Mouse (Mus musculus) lung, embryonic 16.5 days (tissue): ENCODE data around the gene Tbc1d22b. TPM values are rescaled to one million over a fixed set of nuclear protein-coding genes. Genes with fewer than 3 reads are reported as not detected.

ENCODE experiments used
- ATAC-seq: fragments of 200-750 bp; cut with Nextera tagmentation; 2 replicates; pipeline ENCODE4 v1.8.0; 2017; ENCODE audit warnings: low read depth, mild to moderate bottlenecking, moderate library complexity
- H3K27ac ChIP-seq: fragments of 300-500 bp; sonication (generic); 2 replicates; pipeline ENCODE4 v1.5.1; 2014; ENCODE audit warnings: mild to moderate bottlenecking, control low read depth, low read length
- H3K27me3 ChIP-seq: fragments of 300-500 bp; sonication (generic); 2 replicates; pipeline ENCODE4 v1.6.1; 2014; ENCODE audit warnings: low read depth, low read length, mixed read lengths; ENCODE audit not compliant: control insufficient read depth, insufficient read depth
- H3K36me3 ChIP-seq: fragments of 300-500 bp; sonication (generic); 2 replicates; pipeline ENCODE4 v1.6.1; 2014; ENCODE audit warnings: low read length; ENCODE audit not compliant: control insufficient read depth, insufficient read depth
- H3K4me1 ChIP-seq: fragments of 300-500 bp; sonication (generic); replicated peaks from 2 replicates; pipeline ENCODE4 v1.6.1; 2014; ENCODE audit warnings: low read length, mixed read lengths; ENCODE audit not compliant: control insufficient read depth, insufficient read depth
- H3K4me2 ChIP-seq: fragments of 300-500 bp; sonication (generic); 2 replicates; pipeline ENCODE4 v1.6.1; 2014; ENCODE audit warnings: low read depth, low read length, control low read depth
- H3K4me3 ChIP-seq: fragments of 300-500 bp; sonication (generic); 2 replicates; pipeline ENCODE4 v1.5.1; 2014; ENCODE audit warnings: mild to moderate bottlenecking, low read length, control low read depth
- H3K9ac ChIP-seq: fragments of 300-500 bp; sonication (generic); 2 replicates; pipeline ENCODE4 v1.6.1; 2014; ENCODE audit warnings: low read length, control low read depth
- H3K9me3 ChIP-seq: fragments of 300-500 bp; sonication (generic); 2 replicates; pipeline ENCODE4 v1.6.1; 2016; ENCODE audit warnings: low read length; ENCODE audit not compliant: control insufficient read depth
- WGBS: fragments of 180-500 bp; shearing (Covaris S2); extraction: QIAGEN DNeasy Blood & Tissue Kit; methylation state at CpG from one replicate; pipeline ENCODE4 v1.1.7; 2014; 5-methylcytosine and 5-hydroxymethylcytosine counted together
- polyA plus RNA-seq: library from polyadenylated mRNA; unstranded; fragments of >200 nt; fragmentation: Nextera tagmentation; extraction: Ambion mirVana; gene quantifications from 2 replicates; pipeline ENCODE4 v1.2.1, GENCODE M21; 2015

The Tbc1d22b gene
- polyA plus RNA-seq, 1 experiment from 2014 or later, result 14.9 TPM

- 89% methylated on average over 8 of the region's 8 CpGs for WGBS
- H3K9me3 ChIP-seq, result no peaks in the 10 kb centered on the region
- no peak overlapping the region for H3K27ac ChIP-seq
- H3K27me3 ChIP-seq, result no peaks in the 10 kb centered on the region
- no peak overlapping the region for H3K4me3 ChIP-seq
- H3K4me2 ChIP-seq, result no peak overlapping the region
- no peak overlapping the region for H3K9ac ChIP-seq
- ATAC-seq, result no peak
- H3K4me1 ChIP-seq, result no peaks in the 10 kb centered on the region
- peaks cover 39% of the 10 kb centered on the region for H3K36me3 ChIP-seq
Measured at GRCm38 (mm10) chr17:29623488-29623887, 73.9 kb downstream of the Tbc1d22b start.

- no peak for ATAC-seq
- H3K27me3 ChIP-seq, result no peaks in the 10 kb centered on the region
- WGBS, result 91% methylated on average over 9 of the region's 9 CpGs
- no peak overlapping the region for H3K9ac ChIP-seq
- H3K9me3 ChIP-seq, result no peaks in the 10 kb centered on the region
- H3K4me2 ChIP-seq, result no peak overlapping the region
- no peak overlapping the region for H3K27ac ChIP-seq
- no peaks in the 10 kb centered on the region for H3K4me1 ChIP-seq
- no peak overlapping the region for H3K4me3 ChIP-seq
- H3K36me3 ChIP-seq, result peaks cover 42% of the 10 kb centered on the region
Measured at GRCm38 (mm10) chr17:29627285-29627684, 77.7 kb downstream of the Tbc1d22b start.

DNA sequence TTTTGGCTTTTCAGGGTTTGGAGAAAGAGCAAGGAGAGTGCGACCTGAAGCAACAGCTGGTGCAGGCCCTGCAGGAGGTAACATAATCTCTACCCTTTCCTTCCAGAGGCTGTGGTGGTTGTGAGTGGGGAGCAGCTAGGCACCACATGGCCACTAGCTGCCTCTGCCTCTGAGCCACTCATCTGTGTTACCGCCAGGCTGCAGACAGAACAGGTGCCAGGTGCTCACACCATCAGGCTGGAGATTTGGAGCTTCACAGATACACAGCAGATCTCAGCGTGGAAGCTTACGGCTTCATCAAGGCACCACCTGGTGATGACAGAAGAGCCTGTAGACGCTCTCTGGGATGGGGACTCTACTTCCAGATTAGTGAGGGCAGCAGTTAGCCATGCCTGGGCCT, 79.4 kb downstream of the Tbc1d22b start:
- Histone ChIP-seq H3K9ac (no peak overlapping the region), H3K4me3 (no peak overlapping the region), H3K4me1 (no peaks in the 10 kb centered on the region), H3K27me3 (no peaks in the 10 kb centered on the region), H3K4me2 (no peak overlapping the region), H3K27ac (no peak overlapping the region), H3K9me3 (no peaks in the 10 kb centered on the region), H3K36me3 (peaks cover 35% of the 10 kb centered on the region)
- WGBS, result 94% methylated on average over 5 of the region's 5 CpGs
- no peak for ATAC-seq

GRCm38 (mm10) chr17:29629620-29630019, 80.0 kb downstream of the Tbc1d22b start:
- 90% methylated on average over 5 of the region's 5 CpGs for WGBS
- Histone ChIP-seq H3K27me3 (no peaks in the 10 kb centered on the region), H3K4me2 (no peak overlapping the region), H3K4me3 (no peak overlapping the region), H3K36me3 (peaks cover 39% of the 10 kb centered on the region), H3K27ac (no peak overlapping the region), H3K9ac (no peak overlapping the region), H3K9me3 (no peaks in the 10 kb centered on the region), H3K4me1 (no peaks in the 10 kb centered on the region)
- no peak for ATAC-seq

DNA sequence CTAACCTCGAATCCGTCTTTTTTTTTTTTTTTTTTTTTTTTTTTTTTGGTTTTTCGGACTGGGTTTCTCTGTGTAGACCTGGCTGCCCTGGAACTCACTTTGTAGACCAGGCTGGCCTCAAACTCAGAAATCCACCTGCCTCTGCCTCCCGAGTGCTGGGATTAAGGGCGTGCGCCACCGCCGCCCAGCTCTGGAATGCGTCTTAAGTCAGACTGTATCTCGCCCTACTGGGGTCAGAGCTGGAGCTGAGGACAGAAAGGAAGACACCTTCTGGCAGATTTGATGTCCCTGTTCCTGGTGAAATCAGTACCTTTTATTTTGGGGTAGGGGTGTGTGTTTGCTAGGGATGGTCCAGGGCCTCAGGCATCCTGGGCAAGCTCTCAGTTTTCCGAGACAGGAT, 82.7 kb downstream of the Tbc1d22b start:
- no peak for ATAC-seq

DNA sequence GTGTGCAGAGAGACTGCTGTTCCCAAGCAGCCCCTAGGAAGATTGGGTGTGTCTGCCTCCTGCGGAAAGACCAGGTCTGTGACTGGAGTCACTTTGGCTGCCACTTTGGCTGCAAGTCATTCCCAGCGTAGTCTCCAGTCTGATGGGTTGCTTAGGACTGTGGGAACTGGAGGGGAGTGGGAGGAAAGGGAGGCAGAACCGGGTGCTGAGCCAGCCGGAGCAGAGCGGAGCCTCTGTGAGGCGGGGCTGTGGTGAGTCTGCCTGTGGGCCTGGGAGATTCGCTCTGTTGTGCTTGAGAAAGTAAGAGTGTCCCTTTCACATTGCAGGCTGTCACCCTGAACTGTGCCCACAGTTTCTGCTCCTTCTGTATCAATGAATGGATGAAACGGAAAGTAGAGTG, 85.9 kb downstream of the Tbc1d22b start:
- no peak overlapping the region for H3K9ac ChIP-seq
- H3K36me3 ChIP-seq, result peaks cover 27% of the 10 kb centered on the region
- H3K4me1 ChIP-seq, result no peaks in the 10 kb centered on the region
- ATAC-seq, result no peak
- H3K27ac ChIP-seq, result no peak overlapping the region
- H3K4me2 ChIP-seq, result no peak overlapping the region
- no peaks in the 10 kb centered on the region for H3K9me3 ChIP-seq
- 87% methylated on average over 8 of the region's 8 CpGs for WGBS
- H3K4me3 ChIP-seq, result no peak overlapping the region
- no peaks in the 10 kb centered on the region for H3K27me3 ChIP-seq

More for the DNA sequence above, 82.7 kb downstream of the Tbc1d22b start:
- no peaks in the 10 kb centered on the region for H3K4me1 ChIP-seq
- H3K27me3 ChIP-seq, result no peaks in the 10 kb centered on the region
- peaks cover 37% of the 10 kb centered on the region for H3K36me3 ChIP-seq
- no peak overlapping the region for H3K9ac ChIP-seq
- H3K4me3 ChIP-seq, result no peak overlapping the region
- H3K27ac ChIP-seq, result no peak overlapping the region
- 95% methylated on average over 11 of the region's 11 CpGs for WGBS
- H3K9me3 ChIP-seq, result no peaks in the 10 kb centered on the region
- no peak overlapping the region for H3K4me2 ChIP-seq

DNA sequence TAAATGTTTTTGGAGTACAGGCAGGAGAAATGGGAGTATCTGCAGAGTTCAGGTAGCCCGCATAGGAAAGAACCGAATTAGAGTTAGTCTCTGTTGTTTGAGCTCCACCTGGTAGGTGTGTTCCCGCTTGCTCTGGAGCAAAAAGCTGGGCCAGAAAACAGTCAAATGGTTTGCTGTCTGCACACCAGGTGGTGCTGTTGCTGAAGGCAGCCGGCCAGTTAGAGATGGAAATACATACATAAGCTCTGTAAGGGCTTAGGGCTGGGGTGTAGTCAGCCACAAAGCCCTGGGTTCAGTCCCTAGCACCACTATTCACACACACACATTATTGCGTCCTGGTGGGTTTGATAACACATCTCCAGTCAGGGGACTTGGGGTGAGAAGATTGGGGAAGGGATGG, 86.5 kb downstream of the Tbc1d22b start:
- Histone ChIP-seq H3K9me3 (no peaks in the 10 kb centered on the region), H3K9ac (no peak overlapping the region), H3K27me3 (no peaks in the 10 kb centered on the region), H3K36me3 (peaks cover 30% of the 10 kb centered on the region), H3K4me3 (no peak overlapping the region), H3K4me2 (no peak overlapping the region), H3K27ac (no peak overlapping the region), H3K4me1 (no peaks in the 10 kb centered on the region)
- WGBS, result 68% methylated on average over 5 of the region's 5 CpGs
- no peak for ATAC-seq

GRCm38 (mm10) chr17:29637377-29637776, 87.8 kb downstream of the Tbc1d22b start:
- no peak overlapping the region for H3K9ac ChIP-seq
- H3K9me3 ChIP-seq, result no peaks in the 10 kb centered on the region
- H3K27ac ChIP-seq, result no peak overlapping the region
- 78% methylated on average over 4 of the region's 4 CpGs for WGBS
- no peak for ATAC-seq
- no peaks in the 10 kb centered on the region for H3K4me1 ChIP-seq
- peaks cover 41% of the 10 kb centered on the region for H3K36me3 ChIP-seq
- no peak overlapping the region for H3K4me3 ChIP-seq
- no peaks in the 10 kb centered on the region for H3K27me3 ChIP-seq
- H3K4me2 ChIP-seq, result no peak overlapping the region

DNA sequence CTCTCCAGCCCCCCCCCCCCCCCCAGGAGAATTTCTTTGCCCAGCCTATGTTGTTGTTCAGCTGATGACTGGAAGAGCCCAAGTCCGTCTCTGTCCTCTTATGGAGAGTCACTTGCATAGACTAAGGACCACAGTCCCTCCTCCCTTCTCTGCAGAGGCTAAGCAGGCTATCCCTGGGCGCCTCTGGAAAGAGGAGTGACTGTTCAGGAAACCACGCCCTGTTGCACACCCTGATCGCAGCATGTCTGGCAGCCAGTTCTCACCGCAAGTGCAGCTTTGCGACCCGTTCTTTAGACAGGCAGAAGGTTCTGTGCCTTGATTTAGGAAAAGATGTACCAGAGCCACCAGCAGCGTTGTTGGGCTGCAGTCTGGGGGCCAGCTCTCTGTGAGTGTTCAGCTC, 88.3 kb downstream of the Tbc1d22b start:
- Histone ChIP-seq H3K9ac (no peak overlapping the region), H3K4me1 (no peaks in the 10 kb centered on the region), H3K36me3 (peaks cover 40% of the 10 kb centered on the region), H3K9me3 (no peaks in the 10 kb centered on the region), H3K4me3 (no peak overlapping the region), H3K27me3 (no peaks in the 10 kb centered on the region), H3K27ac (no peak overlapping the region), H3K4me2 (no peak overlapping the region)
- no peak for ATAC-seq
- 81% methylated on average over 8 of the region's 8 CpGs for WGBS

- Histone ChIP-seq H3K4me3 (no peak overlapping the region), H3K9ac (no peak overlapping the region), H3K27ac (no peak overlapping the region), H3K9me3 (no peaks in the 10 kb centered on the region), H3K4me2 (no peak overlapping the region), H3K4me1 (no peaks in the 10 kb centered on the region), H3K36me3 (peaks cover 33% of the 10 kb centered on the region), H3K27me3 (no peaks in the 10 kb centered on the region)
- WGBS, result 95% methylated on average over 11 of the region's 11 CpGs
- ATAC-seq, result no peak
Measured at GRCm38 (mm10) chr17:29640971-29641370, 91.4 kb downstream of the Tbc1d22b start.
